Mouse (Mus musculus) embryonic stem cell, embryonic (primary cell): ENCODE measurements around the gene Mrgprg.

Experiments
- CTCF ChIA-PET, 4 experiments: fragments of 300-600 bp in 2 of 4; fragments of 350-600 bp in 2 of 4; sonication (Branson Sonifier 250); formaldehyde crosslinking; loops; one replicate each; lab custom pipeline; 2022; ENCODE audit warnings: inconsistent platforms in 2 of 4; lab: Charles Lee
- POLR2A ChIA-PET, 4 experiments: fragments of 300-600 bp in 2 of 4; fragments of 350-600 bp in 2 of 4; sonication (Branson Sonifier 250); formaldehyde crosslinking; loops; one replicate each; lab custom pipeline; 2022; ENCODE audit warnings: antibody characterized with exemption in 4 of 4, inconsistent platforms in 1 of 4; lab: Charles Lee

Mrgprg gene

DNA sequence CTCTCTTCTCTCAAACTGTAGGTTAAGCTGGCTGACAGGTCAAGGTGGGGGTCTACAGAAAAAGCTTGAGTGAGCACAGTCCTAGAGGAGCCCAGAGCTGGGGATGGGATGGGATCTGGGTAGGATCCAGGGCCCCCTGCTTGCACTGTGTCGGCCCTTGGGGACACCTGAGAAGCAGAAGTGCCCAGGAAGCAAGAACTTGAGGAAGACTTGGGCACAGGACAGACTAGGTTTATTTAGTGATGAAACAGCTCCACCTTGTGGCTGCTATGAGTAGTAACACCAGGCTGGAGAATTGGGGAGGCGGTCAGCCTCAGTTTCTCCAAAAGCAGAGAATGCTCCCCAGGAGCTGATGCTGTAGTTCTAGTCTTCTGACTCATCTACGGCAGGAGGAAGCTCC, 3.0 kb downstream of the Mrgprg start:
- ChIA-PET CTCF (interaction anchor here (0.5 to 3.5 kb wide), 62 partner anchors 8 to 701 kb away, joined by 3 to 66 read pairs (median 4); partner anchors contain the start of genes Mrgpre (in 2 of the 4) and Tnfrsf23 (in 2 of the 4)), POLR2A (interaction anchor here in 3 of 4 experiments (0.7 to 1.6 kb wide), 5 partner anchors 21 to 164 kb away, joined by 3 to 6 read pairs (median 3); partner anchors contain the start of gene Cars (in 1 of the 3))

DNA sequence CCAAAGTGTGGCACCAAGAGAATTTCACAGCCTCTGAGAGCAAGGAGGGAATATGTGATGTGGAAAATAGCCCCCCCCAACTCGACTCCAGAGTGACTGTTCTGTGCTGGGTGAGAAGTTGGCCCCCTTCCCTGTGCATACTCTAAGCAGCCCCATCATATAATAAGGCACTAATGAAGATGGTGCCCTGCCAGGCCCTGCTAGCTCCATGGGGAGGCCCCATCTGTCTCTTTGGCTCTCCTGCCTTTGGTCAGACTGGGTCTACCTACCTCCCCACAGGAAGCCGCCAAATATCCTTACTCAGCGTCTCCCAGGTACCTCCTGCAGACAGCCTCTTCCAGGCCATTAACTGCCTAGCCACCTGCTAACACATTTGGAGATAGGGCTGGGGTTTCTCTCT, 7.8 kb downstream of the Mrgprg start:
- ChIA-PET CTCF (interaction anchor here in 3 of 4 experiments (0.6 to 2.9 kb wide), 3 partner anchors 52 kb away, joined by 3 to 10 read pairs (median 4); no protein-coding TSS in a partner anchor), POLR2A (no interaction called here)

DNA sequence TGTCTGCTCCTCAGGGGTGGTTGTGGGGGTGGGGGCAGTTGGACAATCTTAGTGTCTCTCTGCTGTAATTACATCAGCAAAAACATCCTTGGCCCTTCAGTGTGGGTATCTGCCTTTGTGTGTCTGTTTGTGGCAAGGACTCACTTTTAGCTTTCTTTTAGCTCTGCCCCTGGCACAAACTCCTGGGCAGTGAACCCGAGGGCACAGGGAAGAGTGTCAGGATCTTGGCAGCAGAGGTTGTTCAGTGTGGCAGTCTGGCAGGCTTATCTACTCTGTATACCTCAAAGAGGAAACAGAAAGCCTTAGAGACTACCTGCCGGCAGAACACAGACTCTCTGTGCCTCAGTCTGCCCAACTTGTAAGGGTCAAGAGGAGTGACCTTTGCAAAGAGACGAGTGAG, 9.1 kb downstream of the Mrgprg start:
- POLR2A ChIA-PET: interaction anchor here in 1 of 4 experiments (0.6 to 1.5 kb wide), 2 partner anchors 158 to 483 kb away, joined by 3 to 6 read pairs; partner anchors contain the start of gene Cars
- CTCF ChIA-PET: interaction anchor here in 2 of 4 experiments (1.2 to 2.4 kb wide), 5 partner anchors 9 to 51 kb away, joined by 3 to 14 read pairs (median 4); partner anchors contain the start of gene Mrgpre (in 1 of the 2)

DNA sequence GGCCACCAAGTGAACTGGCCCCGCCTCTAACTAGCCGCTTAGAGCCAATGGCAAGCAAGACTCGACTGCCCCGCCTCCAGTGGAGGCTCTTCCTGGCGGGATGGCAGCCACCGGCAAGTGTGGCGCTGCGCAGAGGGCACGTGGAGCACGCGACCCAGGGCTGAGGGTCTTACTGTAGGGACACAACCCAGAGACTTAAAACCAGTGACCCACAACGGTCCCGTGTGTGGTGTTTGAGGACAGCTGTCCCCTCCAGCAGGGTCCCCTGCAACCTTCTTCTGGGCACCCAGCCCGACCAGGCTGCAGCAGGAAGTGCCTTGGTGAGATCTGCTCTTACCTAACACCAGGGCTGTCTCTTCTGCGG, 9.8 kb downstream of the Mrgprg start:
- CTCF ChIA-PET: interaction anchor here in 3 of 4 experiments (0.6 to 2.4 kb wide), 10 partner anchors 8 to 1551 kb away, joined by 3 to 14 read pairs (median 4); partner anchors contain the start of gene Mrgpre (in 1 of the 3)
- POLR2A ChIA-PET: interaction anchor here (0.6 to 1.5 kb wide), 4 partner anchors 50 to 303 kb away, joined by 3 to 6 read pairs (median 4); partner anchors contain the start of gene Cars (in 1 of the 4)

DNA sequence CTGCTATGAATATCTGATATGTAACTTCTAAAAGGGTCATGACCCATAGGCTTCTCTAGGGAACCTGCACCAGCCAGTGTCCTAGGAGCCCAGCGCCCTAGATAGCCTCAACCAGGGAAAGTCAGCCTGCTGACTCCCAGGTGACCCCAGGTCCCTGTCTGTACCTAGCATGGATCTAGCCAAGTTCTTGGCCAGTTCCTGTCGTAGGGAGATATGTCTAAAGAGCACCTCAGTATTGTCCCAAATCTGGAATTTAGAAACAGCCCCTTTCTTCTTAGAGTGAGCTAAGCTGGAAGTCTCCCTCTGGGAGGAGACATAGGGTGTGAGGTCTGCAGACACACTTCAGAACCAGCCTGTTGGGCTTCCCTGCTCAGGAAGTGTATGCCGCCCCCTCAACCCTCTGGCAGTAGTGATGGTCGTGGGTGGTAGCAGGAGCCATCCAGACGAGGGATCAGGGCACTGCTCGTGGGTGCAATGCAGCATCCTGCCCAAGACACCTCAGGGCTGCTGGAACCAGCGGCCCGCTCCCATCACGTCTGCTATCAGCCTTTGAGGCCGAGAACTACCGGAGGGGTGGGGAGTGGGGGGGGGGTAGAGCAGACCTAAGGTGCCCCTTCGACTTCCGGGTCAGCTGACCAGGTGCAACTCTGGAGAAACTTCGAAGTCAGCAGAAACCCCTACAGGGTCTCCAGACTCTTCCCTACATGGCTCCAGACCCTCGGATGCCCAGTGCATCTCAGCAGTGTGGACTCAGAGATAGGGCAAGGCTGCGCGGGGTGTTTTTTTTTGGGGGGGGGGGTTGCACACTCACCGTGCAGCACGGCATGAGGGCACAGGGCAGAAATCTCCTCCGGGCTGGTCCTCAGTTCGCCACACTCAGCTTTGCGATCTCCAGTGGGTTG, 10.4 kb downstream of the Mrgprg start, which contains the start of gene Osbpl5:
Gene Osbpl5, minus strand, starts transcription at position 861 of the 902 bp plus-strand sequence.
- POLR2A ChIA-PET: interaction anchor here (0.6 to 1.5 kb wide), 5 partner anchors 50 to 851 kb away, joined by 3 to 6 read pairs (median 3); partner anchors contain the start of gene Cars (in 1 of the 4)
- CTCF ChIA-PET: interaction anchor here in 3 of 4 experiments (0.6 to 2.4 kb wide), 12 partner anchors 8 to 1552 kb away, joined by 3 to 14 read pairs (median 4); partner anchors contain the start of gene Mrgpre (in 1 of the 3)

DNA sequence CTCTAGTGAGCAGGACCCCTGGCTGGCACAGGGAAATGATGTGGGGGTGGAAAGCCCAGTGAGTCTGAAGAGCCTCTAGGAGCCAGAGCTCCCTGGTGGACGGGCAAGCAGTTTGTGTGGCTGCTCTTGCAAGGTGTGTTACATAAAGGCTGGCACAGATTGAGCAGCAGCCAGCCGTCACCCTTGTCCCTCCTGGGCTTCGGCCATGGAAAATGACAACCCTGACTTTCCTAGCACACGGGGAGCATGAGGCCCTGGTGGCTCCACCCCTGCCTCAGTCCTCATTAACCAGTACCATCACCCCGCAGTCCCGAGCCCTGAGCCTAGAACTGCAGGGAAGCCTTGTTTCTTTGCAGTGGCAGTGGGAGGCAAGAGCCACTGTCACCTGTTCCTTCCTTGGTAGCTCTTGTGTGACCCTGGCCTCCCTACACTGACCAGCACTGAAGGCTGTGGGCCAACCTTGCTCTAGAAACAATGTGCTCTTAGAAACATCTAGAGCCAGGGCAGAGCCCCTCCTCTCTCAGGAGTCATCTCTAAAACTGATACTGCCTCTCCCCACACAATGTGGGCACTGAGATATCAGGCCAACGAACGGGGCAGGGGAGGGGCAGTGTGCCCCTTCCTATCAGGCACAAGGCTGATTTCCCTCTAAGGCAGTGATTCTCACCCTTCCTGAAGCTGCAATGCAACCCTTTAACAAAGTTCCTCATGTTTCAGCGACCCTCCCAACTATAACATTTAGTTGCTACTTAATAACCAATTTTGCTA, 11.3 kb downstream of the Mrgprg start:
- ChIA-PET CTCF (interaction anchor here in 2 of 4 experiments (1.0 to 1.8 kb wide), 6 partner anchors 8 to 143 kb away, joined by 3 to 8 read pairs (median 4); no protein-coding TSS in a partner anchor), POLR2A (no interaction called here)

DNA sequence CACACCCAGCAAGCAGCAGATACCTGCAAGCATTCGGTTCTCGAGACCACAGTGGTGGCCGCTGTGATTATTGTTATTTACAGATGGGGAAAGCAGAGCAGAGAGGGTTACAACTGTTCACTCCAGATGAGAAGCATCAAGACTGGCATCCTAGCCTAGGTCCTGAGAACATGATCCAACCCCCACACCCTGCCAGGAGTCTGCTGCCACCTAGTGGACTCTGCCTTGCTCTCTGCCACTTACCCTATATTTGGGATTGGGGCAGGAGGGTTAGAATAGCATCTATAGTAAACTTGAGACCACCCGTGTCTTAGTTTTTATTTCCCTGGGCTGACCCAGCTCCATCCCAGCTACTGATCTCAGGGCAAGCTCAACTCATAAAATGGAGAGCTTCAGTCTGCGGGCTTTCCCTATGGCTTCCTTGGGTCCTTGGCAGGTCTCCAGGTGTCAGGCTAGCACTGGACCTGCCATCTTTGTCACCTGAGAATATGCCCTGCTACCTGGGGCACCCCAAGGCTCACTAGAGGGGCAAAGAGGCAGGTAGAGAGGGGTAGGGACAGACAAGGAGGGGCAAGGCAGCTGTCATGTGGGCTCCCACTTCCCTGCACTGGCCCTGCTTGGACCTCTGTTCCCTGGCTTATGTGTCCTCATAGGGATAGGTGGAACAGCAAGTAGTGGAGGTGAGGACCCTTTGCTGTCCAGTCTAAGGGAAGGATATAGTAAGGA, 12.6 kb downstream of the Mrgprg start:
- ChIA-PET POLR2A (interaction anchor here in 3 of 4 experiments (0.5 to 0.6 kb wide), 3 partner anchors 19 to 248 kb away, joined by 3 to 4 read pairs (median 4); no protein-coding TSS in a partner anchor), CTCF (interaction anchor here in 3 of 4 experiments (1.0 to 3.6 kb wide), 9 partner anchors 9 to 48 kb away, joined by 3 to 17 read pairs (median 7); no protein-coding TSS in a partner anchor)

DNA sequence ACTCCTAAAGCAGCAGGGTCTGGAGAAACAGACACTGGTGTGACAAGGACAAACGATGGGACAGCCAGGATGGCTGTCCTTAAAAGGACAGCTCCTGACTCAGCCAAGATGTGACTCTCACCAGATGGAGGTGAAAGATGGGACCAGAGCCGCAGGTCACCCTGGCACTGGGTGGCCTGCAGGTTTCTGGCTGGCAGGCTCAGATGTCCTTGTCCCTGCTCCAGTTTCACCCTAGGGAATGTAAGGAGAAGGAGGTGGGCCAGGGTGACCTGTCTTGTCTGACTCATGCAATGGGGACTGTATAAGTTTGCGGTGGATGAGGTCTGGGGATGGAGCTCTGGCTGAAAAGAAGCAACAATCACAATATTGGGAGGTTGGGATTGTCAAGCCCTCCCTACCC, 14.2 kb downstream of the Mrgprg start:
- ChIA-PET POLR2A (interaction anchor here in 1 of 4 experiments (1.4 kb wide), 1 partner anchor 13 kb away, joined by 3 read pairs; no protein-coding TSS in a partner anchor), CTCF (interaction anchor here in 3 of 4 experiments (1.0 to 3.6 kb wide), 5 partner anchors 11 to 46 kb away, joined by 3 to 17 read pairs (median 4); no protein-coding TSS in a partner anchor)

DNA sequence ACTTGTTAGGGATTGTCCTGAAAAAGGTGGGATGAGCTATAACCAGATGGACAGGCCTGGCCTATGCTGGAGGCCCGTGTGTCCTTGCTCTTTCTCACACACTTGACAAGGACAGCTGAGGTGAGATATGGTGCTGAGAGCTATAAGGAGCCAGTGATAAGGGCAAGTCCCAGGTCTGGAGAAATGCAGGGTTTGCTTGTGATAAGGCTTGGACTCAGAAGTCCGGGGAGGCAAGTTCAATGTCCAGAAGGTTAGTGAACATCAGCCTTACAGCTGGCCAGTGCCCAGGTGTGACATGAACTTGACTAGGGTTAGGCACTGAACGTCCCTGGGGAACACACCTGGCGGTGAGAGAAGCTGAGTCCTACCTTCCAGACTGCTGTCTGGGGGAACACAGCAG, 14.7 kb downstream of the Mrgprg start:
- CTCF ChIA-PET: interaction anchor here in 2 of 4 experiments (1.0 to 4.8 kb wide), 4 partner anchors 11 to 45 kb away, joined by 3 to 187 read pairs (median 16); no protein-coding TSS in a partner anchor
- POLR2A ChIA-PET: interaction anchor here in 3 of 4 experiments (0.5 to 1.4 kb wide), 3 partner anchors 12 to 152 kb away, joined by 3 to 4 read pairs (median 3); partner anchors contain the start of gene Cars (in 1 of the 3)

DNA sequence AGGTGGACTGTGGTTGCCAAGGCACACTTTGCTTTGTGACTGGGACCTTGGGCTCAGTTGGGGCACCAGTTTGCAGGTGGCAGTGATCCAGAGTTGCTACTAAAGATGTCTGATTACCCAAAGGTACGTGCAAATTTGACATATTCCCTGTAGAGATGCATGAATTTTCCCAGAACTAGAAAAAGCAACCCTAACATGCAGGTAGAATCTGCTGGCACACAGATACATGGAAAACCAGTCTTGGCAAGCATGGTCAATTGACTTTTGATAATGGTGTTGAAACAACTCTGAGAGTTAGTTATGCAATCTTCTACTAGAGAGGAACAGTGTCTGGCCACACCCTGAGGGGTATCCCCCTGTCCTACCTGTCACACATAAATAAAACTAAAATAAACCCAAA, 15.4 kb downstream of the Mrgprg start:
- CTCF ChIA-PET: interaction anchor here in 3 of 4 experiments (1.4 to 4.8 kb wide), 4 partner anchors 12 to 45 kb away, joined by 7 to 187 read pairs (median 16); no protein-coding TSS in a partner anchor
- POLR2A ChIA-PET: interaction anchor here in 2 of 4 experiments (0.9 to 1.4 kb wide), 2 partner anchors 12 to 151 kb away, joined by 3 to 4 read pairs; partner anchors contain the start of gene Cars (in 1 of the 2)

DNA sequence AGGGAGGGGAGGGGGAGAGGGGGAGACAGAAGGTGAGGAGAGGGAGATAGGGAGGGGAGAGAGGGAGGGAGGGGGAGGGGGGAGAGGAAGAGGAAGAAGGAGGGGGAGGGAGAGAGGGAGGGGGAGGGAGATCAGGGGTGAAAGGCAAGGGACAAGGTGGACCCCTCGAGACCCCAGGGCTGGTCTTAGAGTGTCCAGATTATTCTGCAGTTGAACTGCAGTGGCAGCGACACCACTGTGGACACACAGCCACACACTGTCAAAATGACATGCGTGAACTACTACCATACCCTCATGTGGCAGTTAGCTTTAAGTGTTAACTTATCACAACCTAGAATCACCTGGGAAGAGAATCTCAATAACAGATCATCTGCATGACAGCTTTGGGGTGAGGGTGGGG, 17.7 kb downstream of the Mrgprg start:
- ChIA-PET CTCF (interaction anchor here (0.6 to 4.8 kb wide), 63 partner anchors 8 to 769 kb away, joined by 3 to 187 read pairs (median 6); partner anchors contain the start of genes Mrgpre (in 1 of the 4), Mrgprg (in 1 of the 4) and Osbpl5 (in 1 of the 4)), POLR2A (interaction anchor here in 3 of 4 experiments (0.6 to 2.0 kb wide), 9 partner anchors 23 to 252 kb away, joined by 3 to 6 read pairs (median 3); partner anchors contain the start of gene Cars (in 2 of the 3))

DNA sequence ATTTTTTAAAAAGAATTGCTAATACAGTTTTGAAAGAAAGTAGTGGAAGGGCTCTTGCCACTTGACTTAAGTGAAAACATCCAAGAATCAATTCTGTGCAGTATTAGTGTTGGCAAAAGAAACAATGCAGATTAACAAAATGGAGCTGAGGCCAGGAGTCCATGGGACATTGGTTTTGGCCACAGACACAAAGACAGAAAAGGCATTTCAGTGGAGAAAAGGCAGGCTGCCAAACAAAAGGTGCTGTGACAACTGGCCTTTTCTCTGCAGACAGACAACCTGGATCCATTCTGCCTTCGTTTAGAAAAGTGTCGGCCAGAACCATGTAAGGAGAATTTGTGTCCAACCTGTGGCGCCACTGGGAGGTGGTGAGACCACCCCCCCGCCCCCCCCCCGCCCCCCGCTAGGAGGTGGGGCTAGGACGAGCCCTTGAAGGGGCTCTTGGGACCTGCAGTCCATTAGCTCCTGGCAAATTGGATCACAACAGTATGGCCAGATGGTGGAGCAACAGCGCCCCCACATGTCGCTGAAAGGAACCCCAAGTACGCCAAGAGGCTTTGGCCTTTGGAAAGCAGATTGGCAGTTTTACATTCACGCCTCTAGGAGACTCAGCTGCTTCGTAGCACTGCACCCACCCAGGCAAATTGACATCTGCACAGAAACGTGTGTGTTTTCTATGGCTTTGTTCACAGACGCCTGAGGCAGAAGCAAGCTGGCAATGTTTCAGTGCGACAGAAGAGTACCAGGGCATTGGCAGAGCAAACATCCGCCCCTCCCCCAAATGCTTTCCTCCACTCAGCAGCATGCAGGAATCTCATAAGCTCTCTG, 18.5 kb downstream of the Mrgprg start:
- POLR2A ChIA-PET: interaction anchor here in 3 of 4 experiments (0.5 to 2.0 kb wide), 15 partner anchors 22 to 199 kb away, joined by 3 to 6 read pairs (median 3); partner anchors contain the start of genes Cars (in 2 of the 3), Dhcr7 (in 1 of the 3), Nadsyn1 (in 1 of the 3) and Nap1l4 (in 1 of the 3)
- CTCF ChIA-PET: interaction anchor here (0.5 to 4.8 kb wide), 102 partner anchors 8 to 1550 kb away, joined by 3 to 187 read pairs (median 5); partner anchors contain the start of genes Cars (in 2 of the 4), Osbpl5 (in 2 of the 4), Cdkn1c (in 1 of the 4) and Mrgpre (in 1 of the 4)

DNA sequence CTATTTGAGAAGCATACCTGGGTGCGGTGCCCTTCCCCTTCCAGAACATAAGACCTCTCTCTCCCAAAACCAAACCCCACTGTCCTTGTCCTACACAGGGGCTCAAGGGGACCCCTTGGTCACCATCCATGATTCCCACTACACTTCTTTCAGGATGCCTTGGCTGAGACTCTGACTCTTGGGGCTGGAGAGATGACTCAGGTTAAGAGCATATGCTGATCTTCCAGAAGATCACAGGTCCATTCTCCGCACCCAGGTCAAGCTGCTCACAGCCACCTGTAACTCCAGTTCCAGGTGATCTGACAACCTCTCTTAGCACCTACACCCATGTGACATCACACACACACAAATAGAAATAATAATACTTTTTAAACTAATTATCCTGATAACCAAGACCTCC, 26.1 kb downstream of the Mrgprg start:
- ChIA-PET CTCF (interaction anchor here in 3 of 4 experiments (0.8 to 3.5 kb wide), 4 partner anchors 8 to 89 kb away, joined by 3 to 20 read pairs (median 3); no protein-coding TSS in a partner anchor), POLR2A (interaction anchor here in 2 of 4 experiments (1.0 to 1.3 kb wide), 2 partner anchors 27 to 141 kb away, joined by 3 to 4 read pairs; partner anchors contain the start of gene Cars (in 1 of the 2))

DNA sequence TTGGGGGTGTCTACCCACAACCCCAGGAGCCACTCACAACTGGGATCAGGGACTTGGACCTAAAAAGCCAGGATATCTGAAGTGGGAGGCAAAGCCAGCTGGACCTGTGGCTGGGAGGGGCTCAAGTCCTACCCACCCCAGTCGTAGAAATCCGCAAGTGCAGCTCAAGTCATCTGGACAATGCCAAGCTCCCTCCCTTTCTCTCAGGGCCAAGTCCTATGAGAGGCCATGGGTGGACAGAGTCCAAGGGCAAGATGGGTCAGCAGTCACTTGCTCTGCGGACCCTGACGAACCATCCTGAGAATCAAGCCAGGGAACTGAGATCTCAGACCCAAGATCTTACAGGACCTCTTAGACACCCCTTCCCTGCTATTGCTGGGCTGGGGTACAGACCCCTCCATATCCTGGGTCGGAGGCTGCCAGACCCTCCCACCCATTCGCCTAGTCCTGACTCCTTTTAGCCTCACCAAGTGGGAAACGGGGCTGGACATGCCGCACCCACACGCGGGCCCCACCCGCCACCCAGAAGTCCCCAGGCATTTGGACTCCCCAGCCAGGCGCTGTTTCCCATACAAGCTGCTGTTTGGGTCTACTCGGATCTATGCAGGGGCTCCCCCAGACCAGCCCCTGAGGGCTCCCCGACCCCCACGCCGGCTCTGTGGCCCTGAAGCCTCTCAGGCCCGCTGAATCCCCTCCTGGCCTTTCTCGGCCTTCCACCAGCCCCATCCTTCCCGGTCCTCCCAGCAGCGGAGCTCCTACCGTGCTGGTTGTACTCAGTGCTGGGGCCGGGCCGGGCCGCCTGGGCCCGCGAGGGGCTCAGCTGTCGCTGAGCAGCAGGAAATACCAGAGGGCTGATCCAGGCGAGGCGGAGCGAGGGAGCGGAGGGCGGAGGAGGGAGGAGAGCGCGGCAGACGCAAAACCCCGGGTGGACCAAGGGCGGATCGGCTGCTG, 27.0 kb downstream of the Mrgprg start:
- CTCF ChIA-PET: interaction anchor here in 3 of 4 experiments (0.6 to 3.5 kb wide), 9 partner anchors 9 to 264 kb away, joined by 3 to 20 read pairs (median 3); no protein-coding TSS in a partner anchor
- POLR2A ChIA-PET: interaction anchor here in 1 of 4 experiments (1.3 kb wide), 2 partner anchors 12 to 26 kb away, joined by 3 to 4 read pairs; no protein-coding TSS in a partner anchor
